Mouse (Mus musculus): Measurements from ENCODE around the gene Tmem117.

DNA sequence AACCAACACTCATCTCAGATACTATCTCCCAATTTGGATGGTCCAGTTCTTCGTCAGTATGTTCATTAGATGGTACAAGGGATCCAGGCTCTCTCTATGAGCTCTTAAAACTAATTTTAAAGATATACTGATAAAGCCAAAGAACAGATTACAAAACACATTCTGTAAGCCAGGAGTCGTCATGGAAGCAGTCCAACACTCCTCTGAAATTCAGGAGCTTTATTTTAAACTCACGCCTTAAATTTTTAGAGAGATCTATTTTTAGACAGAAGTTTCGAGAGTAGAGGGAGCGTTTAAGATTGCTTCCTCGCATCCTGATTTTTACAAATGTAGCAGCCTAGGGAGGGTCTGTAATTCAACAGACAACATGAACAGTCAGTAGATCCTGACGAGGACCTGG, 393.2 kb downstream of the Tmem117 start:
- no peak for TF ChIP-seq CTCF (IDR thresholded peaks at IDR 0.05; ENCODE audit: insufficient read depth, low read length)
- TF ChIP-seq POLR2A (IDR thresholded peaks at IDR 0.05; ENCODE audit: borderline replicate concordance, extremely low read depth, low read depth, low read length) = no peak
